Mouse (Mus musculus) neural tube, embryonic 12.5 days (tissue): ENCODE data around the gene Ywhag. TPM values are rescaled to one million over a fixed set of nuclear protein-coding genes. Genes with fewer than 3 reads are reported as not detected.
A peak's percentile ranks its signal among the peaks of the same experiment; 100 is the strongest.

ENCODE experiments used
- ATAC-seq: fragments of 200-750 bp; cut with Nextera tagmentation; 2 replicates; pipeline ENCODE4 v1.8.0; 2017; ENCODE audit warnings: low read depth, mild to moderate bottlenecking, moderate TSS enrichment, moderate library complexity; ENCODE audit not compliant: low FRiP score
- H3K27ac ChIP-seq: fragments of 300-500 bp; sonication (generic); 2 replicates; pipeline ENCODE4 v1.5.1; 2016
- H3K27me3 ChIP-seq: fragments of 300-500 bp; sonication (generic); replicated peaks from 2 replicates; pipeline ENCODE4 v1.6.1; 2016; ENCODE audit warnings: mild to moderate bottlenecking
- H3K36me3 ChIP-seq: fragments of 300-500 bp; sonication (generic); 2 replicates; pipeline ENCODE4 v1.6.1; 2016; ENCODE audit warnings: mild to moderate bottlenecking
- H3K4me1 ChIP-seq: fragments of 300-500 bp; sonication (generic); 2 replicates; pipeline ENCODE4 v1.6.1; 2016
- H3K4me2 ChIP-seq: fragments of 300-500 bp; sonication (generic); replicated peaks from 2 replicates; pipeline ENCODE4 v1.6.1; 2016; ENCODE audit warnings: mild to moderate bottlenecking
- H3K4me3 ChIP-seq: fragments of 300-500 bp; sonication (generic); 2 replicates; pipeline ENCODE4 v1.5.1; 2016
- H3K9ac ChIP-seq: fragments of 300-500 bp; sonication (generic); 2 replicates; pipeline ENCODE4 v1.6.1; 2016; ENCODE audit warnings: mild to moderate bottlenecking
- H3K9me3 ChIP-seq: fragments of 300-500 bp; sonication (generic); 2 replicates; pipeline ENCODE4 v1.6.1; 2016; ENCODE audit warnings: mild to moderate bottlenecking
- WGBS: fragments of 180-500 bp; shearing (Covaris S2); methylation state at CpG from one replicate; pipeline ENCODE4 v1.1.7; 2016; 5-methylcytosine and 5-hydroxymethylcytosine counted together
- polyA plus RNA-seq: library from polyadenylated mRNA; unstranded; fragments of >200 nt; fragmentation: Nextera tagmentation; extraction: Ambion mirVana; gene quantifications from 2 replicates; pipeline ENCODE4 v1.2.1, GENCODE M21; 2016

The Ywhag gene
- polyA plus RNA-seq, 1 experiment from 2014 or later, result 524 TPM

GRCm38 (mm10) chr5:135946621-135947020, 12.2 kb upstream of the Ywhag start:
- Histone ChIP-seq H3K4me2 (no peak overlapping the region), H3K9ac (no peak overlapping the region), H3K36me3 (no peaks in the 10 kb centered on the region), H3K9me3 (no peaks in the 10 kb centered on the region), H3K4me1 (peaks cover 12% of the 10 kb centered on the region; the same call in 1 of the 2 replicates), H3K27ac (no peak overlapping the region), H3K27me3 (no peaks in the 10 kb centered on the region), H3K4me3 (no peak overlapping the region)
- no peak for ATAC-seq
- WGBS, result 78% methylated on average over 5 of the region's 5 CpGs

GRCm38 (mm10) chr5:135945916-135946408, 11.5 kb upstream of the Ywhag start:
- H3K27me3 ChIP-seq, result no peaks in the 10 kb centered on the region
- H3K4me2 ChIP-seq, result 0 out of 2 replicates have a peak overlapping the region, but pooled peaks have one; percentile 3
- H3K9ac ChIP-seq, result no peak overlapping the region
- no peak for ATAC-seq
- no peak overlapping the region for H3K4me3 ChIP-seq
- peaks cover 12% of the 10 kb centered on the region; the same call in 1 of the 2 replicates for H3K4me1 ChIP-seq
- WGBS, result 67% methylated on average over 10 of the region's 10 CpGs
- H3K27ac ChIP-seq, result no peak overlapping the region
- no peaks in the 10 kb centered on the region for H3K36me3 ChIP-seq
- H3K9me3 ChIP-seq, result no peaks in the 10 kb centered on the region

GRCm38 (mm10) chr5:135942710-135943109, 8.3 kb upstream of the Ywhag start:
- H3K4me1 ChIP-seq, result peaks cover 12% of the 10 kb centered on the region; the same call in 1 of the 2 replicates
- no peak overlapping the region for H3K4me3 ChIP-seq
- no peak overlapping the region for H3K4me2 ChIP-seq
- no peaks in the 10 kb centered on the region for H3K27me3 ChIP-seq
- H3K9me3 ChIP-seq, result no peaks in the 10 kb centered on the region
- H3K9ac ChIP-seq, result no peak overlapping the region
- 74% methylated on average over 6 of the region's 6 CpGs for WGBS
- ATAC-seq, result no peak
- no peaks in the 10 kb centered on the region for H3K36me3 ChIP-seq
- no peak overlapping the region for H3K27ac ChIP-seq

DNA sequence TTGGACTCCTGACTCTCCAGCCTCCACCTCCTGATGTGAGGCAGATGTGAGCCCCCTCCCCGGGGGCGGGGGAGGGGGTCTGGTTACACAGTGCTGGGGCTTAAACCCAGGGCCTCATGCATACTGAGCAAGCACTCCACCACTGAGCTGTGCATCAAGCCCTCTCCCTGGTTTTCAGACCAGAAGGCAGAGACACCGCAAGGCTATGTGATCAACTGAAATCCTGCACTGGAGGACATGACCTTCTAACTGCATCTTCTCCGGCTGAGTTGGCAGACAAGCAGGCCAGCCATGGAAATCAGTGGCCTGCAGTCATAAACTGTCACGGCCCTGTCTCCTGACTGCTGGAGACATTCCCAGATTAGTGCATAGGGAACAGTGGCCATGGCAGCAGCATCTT, 6.2 kb upstream of the Ywhag start:
- H3K4me1 ChIP-seq, result 0 out of 2 replicates have a peak, but pooled peaks cover under 1% of the 10 kb centered on the region
- no peaks in the 10 kb centered on the region for H3K27me3 ChIP-seq
- 63% methylated on average over 5 of the region's 5 CpGs for WGBS
- no peaks in the 10 kb centered on the region for H3K9me3 ChIP-seq
- no peaks in the 10 kb centered on the region for H3K36me3 ChIP-seq
- H3K9ac ChIP-seq, result no peak overlapping the region
- H3K4me3 ChIP-seq, result no peak overlapping the region
- H3K27ac ChIP-seq, result no peak overlapping the region
- H3K4me2 ChIP-seq, result no peak overlapping the region
- ATAC-seq, result no peak

GRCm38 (mm10) chr5:135935641-135936190, 1.3 kb upstream of the Ywhag start:
- no peaks in the 10 kb centered on the region for H3K9me3 ChIP-seq
- ATAC-seq, result no peak
- no peaks in the 10 kb centered on the region for H3K27me3 ChIP-seq
- H3K4me2 ChIP-seq, result no peak overlapping the region
- H3K27ac ChIP-seq, result no peak overlapping the region
- H3K36me3 ChIP-seq, result peaks cover 14% of the 10 kb centered on the region
- H3K9ac ChIP-seq, result no peak overlapping the region
- no peak overlapping the region for H3K4me3 ChIP-seq
- WGBS, result 83% methylated on average over 6 of the region's 6 CpGs
- peaks cover 16% of the 10 kb centered on the region for H3K4me1 ChIP-seq

DNA sequence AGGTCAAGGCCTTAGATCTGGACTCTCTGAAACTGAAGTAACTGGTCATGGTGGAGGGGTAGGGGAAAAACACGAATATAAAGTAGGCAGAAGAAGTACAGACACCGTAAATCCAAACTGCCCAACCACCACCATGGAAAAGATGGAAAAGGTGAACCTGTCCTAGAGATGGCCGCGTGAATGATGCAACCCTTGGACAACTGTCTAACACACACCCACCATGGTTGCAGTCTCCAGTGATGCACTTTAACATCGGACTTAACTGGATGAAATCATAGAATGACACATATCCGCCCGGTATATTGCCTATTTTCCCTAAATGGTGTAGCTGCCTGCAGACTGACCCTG, 734 bp upstream of the Ywhag start:
- peak; percentile 19; the same call in 1 of the 2 replicates for ATAC-seq
- H3K9ac ChIP-seq, result no peak overlapping the region
- H3K27me3 ChIP-seq, result no peaks in the 10 kb centered on the region
- peaks cover 20% of the 10 kb centered on the region for H3K36me3 ChIP-seq
- H3K9me3 ChIP-seq, result no peaks in the 10 kb centered on the region
- no peak overlapping the region for H3K27ac ChIP-seq
- 54% methylated on average over 7 of the region's 7 CpGs for WGBS
- peaks cover 16% of the 10 kb centered on the region for H3K4me1 ChIP-seq
- peak overlapping the region; percentile 91; the same call in 1 of the 2 replicates for H3K4me3 ChIP-seq
- peak overlapping the region; percentile 63 for H3K4me2 ChIP-seq

DNA sequence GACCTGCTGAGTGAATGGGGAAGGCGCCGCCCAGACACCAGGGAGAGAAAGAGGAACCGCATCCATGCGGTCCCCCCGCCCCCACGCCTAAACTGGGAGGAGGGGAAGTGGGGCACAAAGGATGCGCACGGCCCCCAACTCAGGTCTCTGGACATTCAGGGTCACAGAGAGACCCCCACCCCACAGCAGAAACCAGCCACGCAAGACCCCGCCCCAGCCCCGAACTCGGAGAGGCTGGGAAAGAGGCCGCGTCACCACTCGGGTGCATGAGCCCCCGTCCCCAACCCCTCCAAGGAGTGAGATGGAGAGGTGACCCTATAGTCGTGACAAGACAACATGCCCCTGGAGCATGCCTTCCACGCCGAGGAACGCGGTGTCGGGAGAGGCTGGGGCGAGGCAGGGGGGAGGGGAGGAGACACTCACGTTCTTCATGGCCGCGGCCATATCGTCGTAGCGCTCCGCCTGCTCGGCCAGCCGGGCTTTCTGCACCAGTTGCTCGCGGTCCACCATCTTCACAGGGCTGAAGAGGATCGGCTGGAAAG, 445 bp downstream of the Ywhag start:
- no peaks in the 10 kb centered on the region for H3K9me3 ChIP-seq
- H3K27me3 ChIP-seq, result no peaks in the 10 kb centered on the region
- peaks cover 16% of the 10 kb centered on the region for H3K4me1 ChIP-seq
- peak overlapping the region; percentile 92 for H3K27ac ChIP-seq
- H3K9ac ChIP-seq, result peak overlapping the region; percentile 92
- peak overlapping the region; percentile 91 for H3K4me3 ChIP-seq
- peaks cover 32% of the 10 kb centered on the region for H3K36me3 ChIP-seq
- WGBS, result 0% methylated on average over 33 of the region's 35 CpGs
- ATAC-seq, result peak; percentile 73
- H3K4me2 ChIP-seq, result peak overlapping the region; percentile 63

DNA sequence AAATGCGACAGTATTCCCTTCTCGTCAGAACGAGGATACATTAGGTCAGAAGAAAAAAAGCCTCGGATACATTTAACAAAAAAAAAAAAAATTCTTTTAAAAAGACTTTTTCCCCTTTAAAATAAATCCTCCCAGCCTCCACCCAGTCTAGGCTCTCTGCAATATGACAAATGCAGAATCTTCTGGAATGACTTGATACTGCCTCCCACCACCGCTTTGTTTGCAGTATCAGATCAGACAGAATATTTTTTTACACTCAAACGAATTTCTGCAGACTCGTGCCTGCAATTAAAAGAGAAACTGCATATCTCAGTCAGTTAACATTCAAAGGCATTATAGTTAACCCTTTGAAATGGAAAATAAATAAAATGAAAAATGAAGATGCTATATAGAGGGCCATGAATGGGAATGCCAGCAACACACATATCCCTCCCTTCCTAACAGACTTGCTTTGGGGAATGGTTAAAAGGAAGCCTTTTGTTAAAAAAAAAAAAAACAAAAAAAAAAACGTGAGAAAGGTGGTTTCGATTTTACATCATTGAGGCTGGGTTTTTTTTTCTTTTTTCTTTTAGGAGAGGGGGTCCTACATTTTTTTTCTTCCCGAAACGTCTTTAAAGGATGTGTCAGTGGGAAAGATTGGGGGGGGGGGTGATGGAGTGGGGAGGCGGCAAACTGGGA, 1.1 kb downstream of the Ywhag start:
- no peaks in the 10 kb centered on the region for H3K27me3 ChIP-seq
- WGBS, result 19% methylated on average over 12 of the region's 12 CpGs
- peak overlapping the region; percentile 63 for H3K4me2 ChIP-seq
- H3K27ac ChIP-seq, result peak overlapping the region; percentile 92; the same call in 1 of the 2 replicates
- peak overlapping the region; percentile 91 for H3K4me3 ChIP-seq
- H3K9ac ChIP-seq, result peak overlapping the region; percentile 92
- peaks cover 16% of the 10 kb centered on the region for H3K4me1 ChIP-seq
- H3K9me3 ChIP-seq, result no peaks in the 10 kb centered on the region
- no peak for ATAC-seq
- peaks cover 35% of the 10 kb centered on the region for H3K36me3 ChIP-seq

GRCm38 (mm10) chr5:135932359-135932758, 2.1 kb downstream of the Ywhag start:
- Histone ChIP-seq H3K9me3 (no peaks in the 10 kb centered on the region), H3K4me2 (peak overlapping the region; percentile 63), H3K27ac (no peak overlapping the region), H3K4me1 (peaks cover 16% of the 10 kb centered on the region), H3K36me3 (peaks cover 43% of the 10 kb centered on the region), H3K9ac (no peak overlapping the region), H3K27me3 (no peaks in the 10 kb centered on the region), H3K4me3 (0 out of 2 replicates have a peak overlapping the region, but pooled peaks have one; percentile 12)
- WGBS, result 84% methylated on average over 2 of the region's 2 CpGs
- ATAC-seq, result no peak

- 93% methylated on average over 9 of the region's 9 CpGs for WGBS
- ATAC-seq, result no peak
- H3K4me1 ChIP-seq, result peaks cover 16% of the 10 kb centered on the region
- no peak overlapping the region for H3K27ac ChIP-seq
- peak overlapping the region; percentile 63 for H3K4me2 ChIP-seq
- no peaks in the 10 kb centered on the region for H3K27me3 ChIP-seq
- no peak overlapping the region for H3K9ac ChIP-seq
- no peak overlapping the region for H3K4me3 ChIP-seq
- H3K9me3 ChIP-seq, result no peaks in the 10 kb centered on the region
- H3K36me3 ChIP-seq, result peaks cover 51% of the 10 kb centered on the region
Observed at GRCm38 (mm10) chr5:135931526-135931925, 2.9 kb downstream of the Ywhag start.

DNA sequence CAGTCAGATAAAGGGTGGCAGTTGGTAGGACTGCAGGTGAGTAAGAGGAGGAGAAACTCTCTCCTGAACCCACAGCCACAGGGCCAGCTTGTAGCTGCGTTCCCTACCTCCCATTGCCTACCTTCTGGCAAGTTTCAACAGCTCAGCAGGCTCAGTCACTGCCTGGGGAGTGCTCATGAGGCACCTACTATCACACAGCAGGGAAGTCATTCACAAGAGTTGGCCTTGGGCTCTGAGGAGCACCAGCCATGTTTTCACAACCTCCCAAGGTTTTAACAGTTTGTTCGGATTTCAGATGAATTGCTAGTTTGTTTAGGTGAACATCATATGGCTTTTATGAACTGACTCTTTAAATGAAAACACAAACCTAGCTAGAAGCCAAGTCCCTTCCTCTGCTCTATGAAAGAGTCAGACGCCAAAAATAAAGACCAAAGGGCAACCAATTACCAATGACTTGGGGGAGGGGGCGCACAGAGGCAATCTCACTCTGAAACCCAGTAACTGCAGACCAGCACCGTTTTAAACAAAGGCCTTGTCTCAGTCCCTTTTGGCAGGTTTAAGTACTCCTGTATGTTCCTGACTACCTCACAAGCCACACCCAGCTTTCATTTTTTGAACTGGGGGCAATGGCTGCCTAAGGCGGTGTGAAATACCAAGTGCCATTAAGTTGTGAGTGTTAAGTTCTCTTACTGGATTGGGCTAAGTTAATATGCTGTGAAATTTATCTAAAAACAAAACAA, 4.6 kb downstream of the Ywhag start:
- H3K9me3 ChIP-seq, result no peaks in the 10 kb centered on the region
- H3K36me3 ChIP-seq, result peaks cover 58% of the 10 kb centered on the region
- ATAC-seq, result no peak
- no peak overlapping the region for H3K4me3 ChIP-seq
- H3K9ac ChIP-seq, result no peak overlapping the region
- 81% methylated on average over 6 of the region's 6 CpGs for WGBS
- peaks cover 23% of the 10 kb centered on the region for H3K4me1 ChIP-seq
- H3K27me3 ChIP-seq, result no peaks in the 10 kb centered on the region
- H3K27ac ChIP-seq, result no peak overlapping the region
- no peak overlapping the region for H3K4me2 ChIP-seq

DNA sequence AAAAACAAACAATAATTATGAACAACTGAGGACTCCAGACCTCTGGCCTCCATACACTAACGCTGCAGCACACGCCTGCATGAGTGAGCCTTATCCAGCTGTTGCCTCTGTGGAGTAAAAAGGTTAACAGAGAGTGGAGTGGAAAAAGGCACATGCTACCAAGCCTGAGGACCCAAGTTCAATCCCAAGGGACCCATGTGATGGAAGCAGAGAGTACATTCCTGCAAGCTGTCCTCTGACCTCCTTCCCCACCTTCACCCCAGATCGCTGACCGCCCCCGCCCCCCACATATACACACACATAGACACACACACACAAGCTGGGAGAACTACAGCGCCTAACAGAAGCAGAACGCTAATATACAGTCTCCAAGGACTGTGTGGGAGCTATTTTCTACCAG, 10.5 kb downstream of the Ywhag start:
- no peak overlapping the region for H3K4me3 ChIP-seq
- peaks cover 7% of the 10 kb centered on the region; the same call in 1 of the 2 replicates for H3K4me1 ChIP-seq
- H3K36me3 ChIP-seq, result peaks cover 75% of the 10 kb centered on the region
- no peak overlapping the region for H3K27ac ChIP-seq
- ATAC-seq, result no peak
- 94% methylated on average over 7 of the region's 7 CpGs for WGBS
- no peak overlapping the region for H3K4me2 ChIP-seq
- H3K27me3 ChIP-seq, result no peaks in the 10 kb centered on the region
- H3K9ac ChIP-seq, result no peak overlapping the region
- no peaks in the 10 kb centered on the region for H3K9me3 ChIP-seq
